Mouse (Mus musculus) forebrain, embryonic 10.5 days (tissue): ENCODE results near the gene Mrtfa. TPM values are rescaled to one million over a fixed set of nuclear protein-coding genes. Genes with fewer than 3 reads are reported as not detected.

ENCODE experiments used
- DNase-seq: peaks from one replicate; pipeline ENCODE4 v3.0.0-alpha.2; 2017; ENCODE audit warnings: low spot score; ENCODE audit errors: extremely low spot score
- H3K27ac ChIP-seq: fragments of 300-500 bp; sonication (generic); 2 replicates; pipeline ENCODE4 v1.5.1; 2016; ENCODE audit warnings: mild to moderate bottlenecking
- H3K27me3 ChIP-seq: fragments of 300-500 bp; sonication (generic); 2 replicates; pipeline ENCODE4 v1.6.1; 2016; ENCODE audit warnings: mild to moderate bottlenecking; ENCODE audit not compliant: poor library complexity, severe bottlenecking
- H3K36me3 ChIP-seq: fragments of 300-500 bp; sonication (generic); replicated peaks from 2 replicates; pipeline ENCODE4 v1.6.1; 2016; ENCODE audit warnings: mild to moderate bottlenecking, moderate library complexity
- H3K4me1 ChIP-seq: fragments of 300-500 bp; sonication (generic); 2 replicates; pipeline ENCODE4 v1.6.1; 2016
- H3K4me3 ChIP-seq: fragments of 300-500 bp; sonication (generic); 2 replicates; pipeline ENCODE4 v1.5.1; 2016; ENCODE audit warnings: mild to moderate bottlenecking, moderate library complexity
- H3K9me3 ChIP-seq: fragments of 300-500 bp; sonication (generic); 2 replicates; pipeline ENCODE4 v1.6.1; 2016; ENCODE audit warnings: mild to moderate bottlenecking, moderate library complexity
- WGBS: fragments of 180-500 bp; shearing (Covaris S2); methylation state at CpG from one replicate; pipeline ENCODE4 v1.1.7; 2016; 5-methylcytosine and 5-hydroxymethylcytosine counted together
- polyA plus RNA-seq: library from polyadenylated mRNA; unstranded; fragments of >200 nt; fragmentation: Nextera tagmentation; extraction: Ambion mirVana; gene quantifications from 2 replicates; pipeline ENCODE4 v1.2.1, GENCODE M21; 2016

The Mrtfa gene
- polyA plus RNA-seq, 1 experiment from 2014 or later = 21.7 TPM

GRCm38 (mm10) chr15:81066976-81067375 lies 123.6 kb downstream of the Mrtfa start:
- Histone ChIP-seq H3K27ac (no peak overlapping the region), H3K9me3 (no peaks in the 10 kb centered on the region), H3K4me1 (peaks cover 16% of the 10 kb centered on the region), H3K27me3 (no peaks in the 10 kb centered on the region), H3K4me3 (no peak overlapping the region), H3K36me3 (no peaks in the 10 kb centered on the region)
- 81% methylated on average over 5 of the region's 5 CpGs for WGBS
- no peak for DNase-seq

GRCm38 (mm10) chr15:81064661-81065060 lies 125.9 kb downstream of the Mrtfa start:
- no peak overlapping the region for H3K4me3 ChIP-seq
- H3K4me1 ChIP-seq = peaks cover 24% of the 10 kb centered on the region
- H3K9me3 ChIP-seq = no peaks in the 10 kb centered on the region
- H3K27ac ChIP-seq = no peak overlapping the region
- DNase-seq = no peak
- WGBS = 93% methylated on average over 4 of the region's 4 CpGs
- no peaks in the 10 kb centered on the region for H3K27me3 ChIP-seq
- H3K36me3 ChIP-seq = no peaks in the 10 kb centered on the region

- 36% methylated on average over 1 of the region's 1 CpGs for WGBS
- Histone ChIP-seq H3K4me1 (peaks cover 24% of the 10 kb centered on the region), H3K4me3 (no peak overlapping the region), H3K9me3 (no peaks in the 10 kb centered on the region), H3K27ac (no peak overlapping the region), H3K36me3 (no peaks in the 10 kb centered on the region), H3K27me3 (no peaks in the 10 kb centered on the region)
- DNase-seq = no peak
Observed at GRCm38 (mm10) chr15:81064143-81064542, 126.4 kb downstream of the Mrtfa start.

GRCm38 (mm10) chr15:81062616-81063015 lies 127.9 kb downstream of the Mrtfa start:
- no peak for DNase-seq
- Histone ChIP-seq H3K4me1 (peaks cover 24% of the 10 kb centered on the region), H3K36me3 (no peaks in the 10 kb centered on the region), H3K27me3 (no peaks in the 10 kb centered on the region), H3K27ac (peak overlapping the region; percentile 42; the same call in 1 of the 2 replicates), H3K9me3 (no peaks in the 10 kb centered on the region), H3K4me3 (no peak overlapping the region)
- WGBS = 61% methylated on average over 8 of the region's 8 CpGs

- 41% methylated on average over 8 of the region's 8 CpGs for WGBS
- DNase-seq = peak; percentile 36
- H3K4me3 ChIP-seq = no peak overlapping the region
Observed at GRCm38 (mm10) chr15:81062175-81062588, 128.4 kb downstream of the Mrtfa start.

GRCm38 (mm10) chr15:81060975-81061374 lies 129.6 kb downstream of the Mrtfa start:
- no peak overlapping the region for H3K4me3 ChIP-seq
- H3K4me1 ChIP-seq = peaks cover 28% of the 10 kb centered on the region
- no peaks in the 10 kb centered on the region for H3K27me3 ChIP-seq
- H3K36me3 ChIP-seq = no peaks in the 10 kb centered on the region
- H3K27ac ChIP-seq = no peak overlapping the region
- 91% methylated on average over 2 of the region's 2 CpGs for WGBS
- DNase-seq = no peak
- no peaks in the 10 kb centered on the region for H3K9me3 ChIP-seq

More at GRCm38 (mm10) chr15:81062175-81062588, 128.4 kb downstream of the Mrtfa start:
- peak overlapping the region; percentile 42; the same call in 1 of the 2 replicates for H3K27ac ChIP-seq
- peaks cover 24% of the 10 kb centered on the region for H3K4me1 ChIP-seq
- no peaks in the 10 kb centered on the region for H3K9me3 ChIP-seq
- H3K36me3 ChIP-seq = no peaks in the 10 kb centered on the region
- H3K27me3 ChIP-seq = no peaks in the 10 kb centered on the region

GRCm38 (mm10) chr15:81057736-81058135 lies 132.8 kb downstream of the Mrtfa start:
- Histone ChIP-seq H3K4me3 (no peak overlapping the region), H3K27me3 (no peaks in the 10 kb centered on the region), H3K27ac (no peak overlapping the region), H3K36me3 (no peaks in the 10 kb centered on the region), H3K9me3 (no peaks in the 10 kb centered on the region), H3K4me1 (peaks cover 19% of the 10 kb centered on the region)
- 95% methylated on average over 5 of the region's 5 CpGs for WGBS
- no peak for DNase-seq

- Histone ChIP-seq H3K9me3 (no peaks in the 10 kb centered on the region), H3K27ac (no peak overlapping the region), H3K4me3 (no peak overlapping the region), H3K27me3 (no peaks in the 10 kb centered on the region), H3K4me1 (peaks cover 4% of the 10 kb centered on the region; the same call in 1 of the 2 replicates), H3K36me3 (no peaks in the 10 kb centered on the region)
- 93% methylated on average over 2 of the region's 2 CpGs for WGBS
- no peak for DNase-seq
Observed at GRCm38 (mm10) chr15:81055488-81055887, 135.1 kb downstream of the Mrtfa start.

GRCm38 (mm10) chr15:81052491-81052890 lies 138.1 kb downstream of the Mrtfa start:
- no peaks in the 10 kb centered on the region for H3K9me3 ChIP-seq
- no peak overlapping the region for H3K4me3 ChIP-seq
- H3K36me3 ChIP-seq = no peaks in the 10 kb centered on the region
- no peaks in the 10 kb centered on the region for H3K27me3 ChIP-seq
- WGBS = 93% methylated on average over 5 of the region's 5 CpGs
- DNase-seq = no peak
- no peak overlapping the region for H3K27ac ChIP-seq
- H3K4me1 ChIP-seq = peaks cover 6% of the 10 kb centered on the region; the same call in 1 of the 2 replicates

GRCm38 (mm10) chr15:81050488-81050887 lies 140.1 kb downstream of the Mrtfa start:
- Histone ChIP-seq H3K4me3 (no peak overlapping the region), H3K4me1 (peaks cover 3% of the 10 kb centered on the region; the same call in 1 of the 2 replicates), H3K9me3 (no peaks in the 10 kb centered on the region), H3K27me3 (no peaks in the 10 kb centered on the region), H3K36me3 (no peaks in the 10 kb centered on the region), H3K27ac (no peak overlapping the region)
- DNase-seq = no peak
- 79% methylated on average over 3 of the region's 3 CpGs for WGBS

GRCm38 (mm10) chr15:81049401-81050053 lies 141.0 kb downstream of the Mrtfa start:
- H3K9me3 ChIP-seq = no peaks in the 10 kb centered on the region
- WGBS = 83% methylated on average over 6 of the region's 6 CpGs
- no peak overlapping the region for H3K4me3 ChIP-seq
- H3K27me3 ChIP-seq = no peaks in the 10 kb centered on the region
- H3K4me1 ChIP-seq = peaks cover 3% of the 10 kb centered on the region; the same call in 1 of the 2 replicates
- peaks cover 7% of the 10 kb centered on the region for H3K36me3 ChIP-seq
- DNase-seq = no peak
- H3K27ac ChIP-seq = no peak overlapping the region

GRCm38 (mm10) chr15:81047497-81047896 lies 143.1 kb downstream of the Mrtfa start:
- Histone ChIP-seq H3K36me3 (peaks cover 13% of the 10 kb centered on the region), H3K9me3 (no peaks in the 10 kb centered on the region), H3K27me3 (no peaks in the 10 kb centered on the region), H3K4me3 (no peak overlapping the region), H3K27ac (no peak overlapping the region), H3K4me1 (peaks cover 11% of the 10 kb centered on the region)
- DNase-seq = no peak
- 63% methylated on average over 10 of the region's 10 CpGs for WGBS

- no peak overlapping the region for H3K4me3 ChIP-seq
- no peaks in the 10 kb centered on the region for H3K27me3 ChIP-seq
- DNase-seq = no peak
- 96% methylated on average over 7 of the region's 7 CpGs for WGBS
- no peak overlapping the region for H3K27ac ChIP-seq
- H3K9me3 ChIP-seq = no peaks in the 10 kb centered on the region
- H3K36me3 ChIP-seq = peaks cover 13% of the 10 kb centered on the region
- H3K4me1 ChIP-seq = peaks cover 23% of the 10 kb centered on the region
Observed at GRCm38 (mm10) chr15:81046061-81046460, 144.5 kb downstream of the Mrtfa start.
